Mouse (Mus musculus) stomach, postnatal 0 days (tissue): ENCODE data around the gene Ehhadh. TPM values are rescaled to one million over a fixed set of nuclear protein-coding genes. Genes with fewer than 3 reads are reported as not detected.

ENCODE experiments used
- ATAC-seq: fragments of 200-750 bp; cut with Nextera tagmentation; 2 replicates; pipeline ENCODE4 v1.8.0; 2017; ENCODE audit not compliant: low FRiP score, low TSS enrichment
- DNase-seq: peaks from one replicate; pipeline ENCODE4 v3.0.0-alpha.2; 2016; ENCODE audit warnings: low spot score
- H3K27ac ChIP-seq: fragments of 300-500 bp; sonication (generic); replicated peaks from 2 replicates; pipeline ENCODE4 v1.5.1; 2014; ENCODE audit warnings: mild to moderate bottlenecking, control low read depth
- H3K27me3 ChIP-seq: fragments of 300-500 bp; sonication (generic); 2 replicates; pipeline ENCODE4 v1.6.1; 2014; ENCODE audit warnings: low read length; ENCODE audit not compliant: control insufficient read depth, insufficient read depth
- H3K36me3 ChIP-seq: fragments of 300-500 bp; sonication (generic); 2 replicates; pipeline ENCODE4 v1.6.1; 2014; ENCODE audit warnings: low read length, mixed read lengths; ENCODE audit not compliant: control insufficient read depth, insufficient read depth
- H3K4me1 ChIP-seq: fragments of 300-500 bp; sonication (generic); replicated peaks from 2 replicates; pipeline ENCODE4 v1.6.1; 2014; ENCODE audit warnings: antibody characterized with exemption; ENCODE audit not compliant: control insufficient read depth, insufficient read depth
- H3K4me2 ChIP-seq: fragments of 300-500 bp; sonication (generic); replicated peaks from 2 replicates; pipeline ENCODE4 v1.6.1; 2014; ENCODE audit warnings: low read depth, mild to moderate bottlenecking, control low read depth, moderate library complexity
- H3K4me3 ChIP-seq: fragments of 300-500 bp; sonication (generic); 2 replicates; pipeline ENCODE4 v1.5.1; 2014; ENCODE audit warnings: low read depth, low read length, control low read depth
- H3K9ac ChIP-seq: fragments of 300-500 bp; sonication (generic); 2 replicates; pipeline ENCODE4 v1.6.1; 2014; ENCODE audit warnings: mild to moderate bottlenecking, low read length, control low read depth, mixed read lengths
- H3K9me3 ChIP-seq: fragments of 300-500 bp; sonication (generic); 2 replicates; pipeline ENCODE4 v1.6.1; 2016; ENCODE audit warnings: low read length; ENCODE audit not compliant: control insufficient read depth
- CTCF ChIP-seq: IDR thresholded peaks from 2 replicates; pipeline ENCODE4 v1.5.1; 2016; ENCODE audit warnings: antibody characterized with exemption, low read depth, mild to moderate bottlenecking, moderate library complexity
- EP300 ChIP-seq: optimal IDR thresholded peaks from 2 replicates; pipeline ENCODE3; 2016; ENCODE audit warnings: antibody characterized with exemption
- WGBS: fragments of 180-500 bp; shearing (Covaris S2); extraction: QIAGEN DNeasy Blood & Tissue Kit; methylation state at CpG from one replicate; pipeline ENCODE4 v1.1.7; 2014; 5-methylcytosine and 5-hydroxymethylcytosine counted together
- polyA plus RNA-seq: library from polyadenylated mRNA; unstranded; fragments of >200 nt; fragmentation: Nextera tagmentation; extraction: Ambion mirVana; gene quantifications from 2 replicates; pipeline ENCODE4 v1.2.1, GENCODE M21; 2015

Ehhadh gene
- polyA plus RNA-seq, 1 experiment from 2014 or later: 30.9 TPM

GRCm38 (mm10) chr16:21782807-21783206 is 4.8 kb downstream of the Ehhadh start:
- DNase-seq (no peak), ATAC-seq (no peak)
- H3K36me3 ChIP-seq: no peaks in the 10 kb centered on the region
- TF ChIP-seq CTCF: no peak
- no peak for TF ChIP-seq EP300
- H3K4me3 ChIP-seq: no peak overlapping the region
- no peaks in the 10 kb centered on the region for H3K4me1 ChIP-seq
- H3K9me3 ChIP-seq: no peaks in the 10 kb centered on the region
- no peaks in the 10 kb centered on the region for H3K27me3 ChIP-seq
- H3K27ac ChIP-seq: no peak overlapping the region
- WGBS: 47% methylated on average over 2 of the region's 2 CpGs
- no peak overlapping the region for H3K4me2 ChIP-seq
- H3K9ac ChIP-seq: no peak overlapping the region

- no peak for ATAC-seq
- Histone ChIP-seq H3K36me3 (no peaks in the 10 kb centered on the region), H3K27ac (peak overlapping the region; percentile 13; the same call in 1 of the 2 replicates), H3K4me2 (no peak overlapping the region), H3K9me3 (no peaks in the 10 kb centered on the region), H3K4me3 (no peak overlapping the region), H3K4me1 (no peaks in the 10 kb centered on the region), H3K9ac (no peak overlapping the region), H3K27me3 (no peaks in the 10 kb centered on the region)
- DNase-seq: no peak
- TF ChIP-seq CTCF: no peak
- TF ChIP-seq EP300: no peak
- WGBS: 78% methylated on average over 3 of the region's 3 CpGs
Measured at GRCm38 (mm10) chr16:21781895-21782294, 5.7 kb downstream of the Ehhadh start.

GRCm38 (mm10) chr16:21781277-21781676 is 6.3 kb downstream of the Ehhadh start:
- 57% methylated on average over 3 of the region's 3 CpGs for WGBS
- Histone ChIP-seq H3K4me1 (no peaks in the 10 kb centered on the region), H3K27me3 (no peaks in the 10 kb centered on the region), H3K36me3 (no peaks in the 10 kb centered on the region), H3K9me3 (no peaks in the 10 kb centered on the region), H3K4me2 (no peak overlapping the region), H3K4me3 (no peak overlapping the region), H3K27ac (no peak overlapping the region), H3K9ac (no peak overlapping the region)
- TF ChIP-seq EP300: no peak
- TF ChIP-seq CTCF: no peak
- peak; percentile 63 for ATAC-seq
- no peak for DNase-seq

GRCm38 (mm10) chr16:21779149-21779548 is 8.5 kb downstream of the Ehhadh start:
- H3K4me1 ChIP-seq: no peaks in the 10 kb centered on the region
- H3K36me3 ChIP-seq: no peaks in the 10 kb centered on the region
- ATAC-seq (peak; percentile 47; the same call in 1 of the 2 replicates), DNase-seq (no peak)
- WGBS: 66% methylated on average over 4 of the region's 4 CpGs
- H3K27ac ChIP-seq: no peak overlapping the region
- no peaks in the 10 kb centered on the region for H3K9me3 ChIP-seq
- H3K4me3 ChIP-seq: no peak overlapping the region
- no peaks in the 10 kb centered on the region for H3K27me3 ChIP-seq
- TF ChIP-seq EP300 (no peak), CTCF (no peak)
- H3K4me2 ChIP-seq: no peak overlapping the region
- H3K9ac ChIP-seq: no peak overlapping the region

- Histone ChIP-seq H3K27me3 (no peaks in the 10 kb centered on the region), H3K4me3 (peak overlapping the region; percentile 24), H3K27ac (peak overlapping the region; percentile 65), H3K9me3 (no peaks in the 10 kb centered on the region), H3K9ac (no peak overlapping the region), H3K4me1 (no peaks in the 10 kb centered on the region), H3K36me3 (0 out of 2 replicates have a peak, but pooled peaks cover under 1% of the 10 kb centered on the region), H3K4me2 (peak overlapping the region; percentile 29; the same call in 1 of the 2 replicates)
- TF ChIP-seq EP300 (no peak), CTCF (no peak)
- ATAC-seq: no peak
- DNase-seq: peak; percentile 43
- 54% methylated on average over 3 of the region's 3 CpGs for WGBS
Measured at GRCm38 (mm10) chr16:21778293-21778866, 9.2 kb downstream of the Ehhadh start.

GRCm38 (mm10) chr16:21774725-21775124 is 12.9 kb downstream of the Ehhadh start:
- WGBS: 85% methylated on average over 4 of the region's 4 CpGs
- Histone ChIP-seq H3K9me3 (no peaks in the 10 kb centered on the region), H3K27ac (no peak overlapping the region), H3K4me3 (no peak overlapping the region), H3K27me3 (no peaks in the 10 kb centered on the region), H3K4me1 (no peaks in the 10 kb centered on the region), H3K4me2 (no peak overlapping the region), H3K36me3 (0 out of 2 replicates have a peak, but pooled peaks cover 3% of the 10 kb centered on the region), H3K9ac (no peak overlapping the region)
- DNase-seq (no peak), ATAC-seq (no peak)
- no peak for TF ChIP-seq EP300
- TF ChIP-seq CTCF: no peak
